Mouse (Mus musculus) bone marrow macrophage, adult 2 months (primary cell): ENCODE measurements around the gene Gm3854.

Experiments
- CTCF ChIP-seq: IDR thresholded peaks from 2 replicates; pipeline ENCODE4 v1.5.1; 2012; ENCODE audit warnings: low read depth, mild to moderate bottlenecking, low read length, moderate library complexity
- POLR2A ChIP-seq: IDR thresholded peaks from 2 replicates; pipeline ENCODE4 v1.6.1; 2012; ENCODE audit warnings: mild to moderate bottlenecking, low read depth, low read length, borderline replicate concordance

GRCm38 (mm10) chr7:6386995-6387394 is 43.4 kb downstream of the Gm3854 start:
- TF ChIP-seq CTCF, result no peak
- no peak for TF ChIP-seq POLR2A
